Mouse (Mus musculus) ES-E14 (cell line): Measurements from ENCODE around the gene Trim16. TPM values are rescaled to one million over a fixed set of nuclear protein-coding genes. Genes with fewer than 3 reads are reported as not detected.

Experiments used
- DNase-seq: peaks from one replicate; pipeline ENCODE4 v3.0.0-alpha.2; 2013; ENCODE audit warnings: low read depth, low spot score
- H3K27ac ChIP-seq: 2 replicates; pipeline ENCODE4 v1.5.1; 2012; ENCODE audit warnings: low read depth, mild to moderate bottlenecking, low read length, moderate library complexity, mixed read lengths; ENCODE audit not compliant: poor library complexity, insufficient read depth, severe bottlenecking
- H3K36me3 ChIP-seq: 2 replicates; pipeline ENCODE4 v1.6.1; 2012; ENCODE audit warnings: mild to moderate bottlenecking, low read length, moderate library complexity, mixed read lengths; ENCODE audit not compliant: control insufficient read depth, poor library complexity, insufficient read depth, severe bottlenecking
- H3K4me1 ChIP-seq, 2 experiments: fragments of 150-350 bp in 1 of 2; sonication (generic) in 1 of 2; 2 replicates each; pipeline ENCODE4 v1.6.1; 2012; ENCODE audit warnings: low read length in 2 of 2, mild to moderate bottlenecking in 1 of 2, mixed read lengths in 1 of 2; ENCODE audit not compliant: control insufficient read depth in 2 of 2, insufficient read depth in 2 of 2, poor library complexity in 1 of 2
- H3K4me3 ChIP-seq, 2 experiments: fragments of 150-350 bp in 1 of 2; sonication (generic) in 1 of 2; 2 replicates each; pipeline ENCODE4 v1.5.1; 2012; ENCODE audit warnings: low read length in 2 of 2, low read depth in 1 of 2, mild to moderate bottlenecking in 1 of 2, mixed read lengths in 1 of 2; ENCODE audit not compliant: insufficient read depth in 1 of 2, poor library complexity in 1 of 2, severe bottlenecking in 1 of 2
- H3K9ac ChIP-seq: 2 replicates; pipeline ENCODE4 v1.6.1; 2012; ENCODE audit warnings: low read depth, mild to moderate bottlenecking, low read length, mixed read lengths; ENCODE audit not compliant: poor library complexity, insufficient read depth, severe bottlenecking
- H3K9me3 ChIP-seq: fragments of 150-350 bp; sonication (generic); 2 replicates; pipeline ENCODE4 v1.6.1; 2012; ENCODE audit warnings: low read depth, mild to moderate bottlenecking, low read length; ENCODE audit not compliant: control insufficient read depth, insufficient read depth
- CHD2 ChIP-seq: IDR thresholded peaks from 2 replicates; pipeline ENCODE4 v1.6.1; 2014; ENCODE audit warnings: mild to moderate bottlenecking, low read depth, low read length, inconsistent platforms
- HCFC1 ChIP-seq: IDR thresholded peaks from 2 replicates; pipeline ENCODE4 v1.6.1; 2012; ENCODE audit warnings: low read length, inconsistent platforms, borderline replicate concordance; ENCODE audit not compliant: insufficient read depth
- MAFK ChIP-seq: IDR thresholded peaks from 2 replicates; pipeline ENCODE4 v1.6.1; 2014; ENCODE audit warnings: mild to moderate bottlenecking, low read depth, low read length, inconsistent platforms; ENCODE audit not compliant: insufficient read depth
- ZC3H11A ChIP-seq: IDR thresholded peaks from 2 replicates; pipeline ENCODE4 v1.6.1; 2012; ENCODE audit warnings: low read depth, mild to moderate bottlenecking, inconsistent platforms, low read length, borderline replicate concordance
- ZNF384 ChIP-seq: IDR thresholded peaks from 2 replicates; pipeline ENCODE4 v1.6.1; 2012; ENCODE audit warnings: low read depth, low read length, inconsistent platforms
- in situ Hi-C, 2 experiments: fragments of 600-800 bp; cut with MboI; formaldehyde crosslinking; loops; one replicate each; pipeline ENCODE4 v1.15.1; 2025; ENCODE audit warnings: low sequenced_read_pairs in 2 of 2, inconsistent platforms in 1 of 2; ENCODE audit not compliant: unreplicated experiment in 2 of 2
- total RNA-seq: library from RNA; depleted of rRNA; stranded (reverse); fragments of 300-350 nt; gene quantifications from 2 replicates; pipeline ENCODE4 v1.2.3, GENCODE M21; 2012

The Trim16 gene
- total RNA-seq, 1 experiment = 4.1 TPM

DNA sequence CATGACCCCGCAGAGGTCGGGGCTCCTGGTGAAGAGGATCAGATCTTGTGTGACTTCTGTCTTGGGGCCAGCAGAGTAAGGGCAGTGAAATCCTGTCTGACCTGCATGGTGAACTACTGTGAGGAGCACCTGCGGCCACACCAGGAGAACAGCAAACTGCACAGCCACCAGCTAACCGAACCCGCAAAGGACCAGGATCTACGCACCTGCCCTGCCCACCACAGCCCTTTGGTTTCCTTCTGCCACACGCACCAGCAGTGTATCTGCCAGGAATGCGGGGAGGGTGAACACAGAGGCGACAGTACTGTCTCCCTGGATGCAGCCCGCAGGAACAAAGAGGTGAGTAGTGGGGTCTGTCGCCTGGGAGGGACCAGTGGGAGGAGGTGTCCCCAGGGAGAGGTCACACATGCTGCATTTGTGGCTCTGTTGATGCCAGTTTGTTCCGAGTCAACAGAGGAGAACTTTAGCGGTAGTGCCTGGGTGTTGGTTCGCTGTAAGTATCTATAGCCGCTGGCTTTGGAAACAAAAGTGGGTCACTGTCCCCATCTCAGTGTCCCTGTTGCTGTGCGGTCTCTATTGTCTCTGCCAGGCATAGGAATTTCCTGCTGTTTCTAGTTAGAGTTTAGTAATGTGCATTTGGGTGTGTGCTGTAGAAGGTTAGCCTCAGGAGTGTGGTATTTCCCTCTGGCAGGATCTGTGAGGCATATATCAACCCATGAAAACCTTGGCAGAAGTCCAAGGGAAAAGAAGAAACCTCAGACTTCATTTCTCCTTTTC lies 818 bp downstream of the Trim16 start:
- Histone ChIP-seq H3K4me3 (peak overlapping the region; percentile 51 to 56), H3K4me1 (peaks cover 3 to 10% of the 10 kb centered on the region in 2 experiments; a peak in 3 of 4 replicates), H3K9ac (0 out of 2 replicates have a peak overlapping the region, but pooled peaks have one; percentile 5), H3K27ac (no peak overlapping the region), H3K9me3 (no peaks in the 10 kb centered on the region), H3K36me3 (no peaks in the 10 kb centered on the region)
- DNase-seq = no peak
- TF ChIP-seq ZNF384 = no peak
- TF ChIP-seq ZC3H11A = no peak
- no peak for TF ChIP-seq HCFC1
- no peak for TF ChIP-seq MAFK
- TF ChIP-seq CHD2 = no peak
- in situ Hi-C loops = no loop called here

DNA sequence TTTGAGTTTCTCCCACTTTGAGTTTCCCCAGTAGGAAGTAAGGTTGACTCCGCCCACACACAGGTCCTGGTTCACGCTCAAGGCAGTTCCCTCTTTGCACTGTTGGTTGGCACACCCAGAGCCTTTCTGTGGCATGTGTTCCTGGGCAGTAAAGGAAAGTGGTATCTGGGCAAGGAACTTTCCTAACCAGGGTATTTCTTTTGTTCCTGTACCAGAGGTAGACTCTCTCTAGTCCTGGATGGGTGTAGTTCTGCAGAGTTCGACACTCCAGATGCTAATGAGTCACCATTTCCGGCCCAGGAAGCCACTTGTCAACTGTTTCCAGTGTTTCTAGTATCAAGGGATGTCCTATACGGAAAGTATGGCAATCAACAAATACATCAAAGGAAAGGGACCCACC lies 1.9 kb downstream of the Trim16 start:
- TF ChIP-seq ZNF384 = no peak
- TF ChIP-seq CHD2 = no peak
- no peak for TF ChIP-seq HCFC1
- no peak for TF ChIP-seq MAFK
- TF ChIP-seq ZC3H11A = no peak
- no peaks in the 10 kb centered on the region for H3K36me3 ChIP-seq
- no peak overlapping the region for H3K27ac ChIP-seq
- H3K4me3 ChIP-seq = no peak overlapping the region
- no peak overlapping the region for H3K9ac ChIP-seq
- in situ Hi-C loops = no loop called here
- H3K9me3 ChIP-seq = no peaks in the 10 kb centered on the region
- peaks cover 3 to 12% of the 10 kb centered on the region in 2 experiments; a peak in 3 of 4 replicates for H3K4me1 ChIP-seq
- no peak for DNase-seq

DNA sequence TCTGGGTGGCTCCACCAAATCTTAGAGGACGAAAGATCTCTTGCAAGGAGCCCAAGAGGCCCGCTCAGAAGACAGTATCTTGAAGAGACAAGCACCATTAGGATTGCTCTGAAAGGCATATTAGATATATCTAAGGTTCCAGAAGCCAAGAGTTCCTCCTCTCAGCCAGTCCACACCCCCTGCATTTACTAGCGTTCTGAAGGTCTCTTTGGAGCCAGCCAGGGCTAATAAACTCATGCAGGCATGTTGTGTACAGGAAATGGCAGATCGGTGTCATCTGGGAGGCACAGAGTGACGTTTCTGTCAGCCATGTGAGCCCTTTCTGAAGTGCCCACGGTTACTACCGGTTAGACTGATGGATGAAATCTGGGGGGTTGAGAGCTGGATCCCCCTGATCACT lies 4.2 kb downstream of the Trim16 start:
- no peak overlapping the region for H3K9ac ChIP-seq
- H3K27ac ChIP-seq = no peak overlapping the region
- TF ChIP-seq HCFC1 (no peak), ZNF384 (no peak), ZC3H11A (no peak), MAFK (no peak), CHD2 (no peak)
- H3K4me3 ChIP-seq = no peak overlapping the region
- no peak for DNase-seq
- H3K4me1 ChIP-seq = peaks cover 3 to 12% of the 10 kb centered on the region in 2 experiments; a peak in 3 of 4 replicates
- in situ Hi-C loops = no loop called here
- no peaks in the 10 kb centered on the region for H3K36me3 ChIP-seq
- H3K9me3 ChIP-seq = no peaks in the 10 kb centered on the region

DNA sequence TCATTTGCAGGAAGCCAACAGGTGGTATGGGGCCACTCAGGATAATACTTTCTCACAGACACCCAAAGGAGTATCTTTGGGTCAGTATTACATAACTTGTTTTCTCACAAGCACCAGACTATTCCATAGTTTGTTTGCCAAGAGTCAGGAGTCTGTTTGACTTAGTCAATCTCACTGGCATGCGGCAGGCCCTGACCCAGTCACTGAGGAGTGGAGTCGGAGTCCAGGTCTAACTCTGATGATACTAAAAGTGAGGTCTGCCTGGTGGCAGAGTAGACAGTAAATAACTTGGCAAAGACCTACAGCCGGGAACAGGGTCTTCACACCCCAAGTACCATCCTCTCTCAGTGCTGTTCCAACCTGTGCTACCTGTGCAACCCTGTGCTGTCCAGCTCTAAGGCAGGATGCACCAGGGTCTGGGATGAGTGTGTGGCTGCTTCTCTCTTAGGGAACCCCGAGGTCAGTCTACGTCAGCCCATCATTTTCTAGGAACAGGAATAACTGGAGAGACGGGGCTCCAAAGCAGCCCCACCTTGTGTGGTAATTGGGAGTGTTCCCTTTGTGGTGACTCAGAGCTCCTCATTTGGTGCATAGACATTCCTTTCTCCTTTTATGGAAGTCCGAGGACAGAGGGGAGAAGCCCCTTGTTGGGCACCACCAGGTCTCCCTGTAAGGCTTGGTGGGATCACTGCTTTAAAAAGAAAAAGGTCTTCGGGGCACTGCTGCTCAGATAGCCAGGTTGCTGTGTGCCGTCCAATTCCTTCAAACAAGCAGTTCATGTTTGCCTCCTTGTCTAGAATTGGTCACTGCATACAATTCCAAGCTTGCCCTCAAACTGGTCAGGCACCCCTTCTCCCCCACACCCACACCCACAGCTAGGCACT lies 5.4 kb downstream of the Trim16 start:
- H3K4me3 ChIP-seq = no peak overlapping the region
- H3K9ac ChIP-seq = no peak overlapping the region
- H3K27ac ChIP-seq = no peak overlapping the region
- peaks cover 3 to 12% of the 10 kb centered on the region in 2 experiments; a peak in 3 of 4 replicates for H3K4me1 ChIP-seq
- H3K36me3 ChIP-seq = no peaks in the 10 kb centered on the region
- TF ChIP-seq ZC3H11A = no peak
- TF ChIP-seq CHD2 = no peak
- no peak for TF ChIP-seq MAFK
- no peak for TF ChIP-seq HCFC1
- no peak for TF ChIP-seq ZNF384
- DNase-seq = no peak
- in situ Hi-C loops = no loop called here
- H3K9me3 ChIP-seq = no peaks in the 10 kb centered on the region
